Mouse (Mus musculus) T-helper 1 cell (primary cell): ENCODE data around the gene Mapk14.

Experiments
- in situ Hi-C: fragments of 300-600 bp; cut with MboI, MseI; formaldehyde crosslinking; loops from one replicate; pipeline ENCODE4 v1.15.1; 2025; ENCODE audit warnings: high pct_unique_total_duplicates

Gene Mapk14

DNA sequence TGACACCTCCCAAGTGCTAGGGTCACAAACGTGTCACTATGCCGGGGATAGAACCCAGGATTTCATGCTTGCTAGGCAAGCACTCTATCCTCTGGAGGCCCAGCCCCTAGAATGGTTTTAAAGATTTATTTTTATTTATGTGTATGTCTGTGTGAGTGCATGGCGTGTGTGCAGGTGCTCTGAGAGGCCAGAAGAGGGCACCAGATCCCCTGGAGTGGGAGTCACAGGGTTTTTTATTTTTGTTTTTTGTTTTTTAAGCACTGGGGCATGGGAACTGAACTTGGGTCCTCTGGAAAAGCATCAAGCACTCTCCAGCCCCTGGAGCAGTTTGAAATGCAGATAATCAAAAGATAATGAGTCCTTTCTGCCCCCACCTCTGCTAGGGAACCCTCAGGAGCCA lies 85.7 kb downstream of the Mapk14 start:
- in situ Hi-C loops: no loop called here

DNA sequence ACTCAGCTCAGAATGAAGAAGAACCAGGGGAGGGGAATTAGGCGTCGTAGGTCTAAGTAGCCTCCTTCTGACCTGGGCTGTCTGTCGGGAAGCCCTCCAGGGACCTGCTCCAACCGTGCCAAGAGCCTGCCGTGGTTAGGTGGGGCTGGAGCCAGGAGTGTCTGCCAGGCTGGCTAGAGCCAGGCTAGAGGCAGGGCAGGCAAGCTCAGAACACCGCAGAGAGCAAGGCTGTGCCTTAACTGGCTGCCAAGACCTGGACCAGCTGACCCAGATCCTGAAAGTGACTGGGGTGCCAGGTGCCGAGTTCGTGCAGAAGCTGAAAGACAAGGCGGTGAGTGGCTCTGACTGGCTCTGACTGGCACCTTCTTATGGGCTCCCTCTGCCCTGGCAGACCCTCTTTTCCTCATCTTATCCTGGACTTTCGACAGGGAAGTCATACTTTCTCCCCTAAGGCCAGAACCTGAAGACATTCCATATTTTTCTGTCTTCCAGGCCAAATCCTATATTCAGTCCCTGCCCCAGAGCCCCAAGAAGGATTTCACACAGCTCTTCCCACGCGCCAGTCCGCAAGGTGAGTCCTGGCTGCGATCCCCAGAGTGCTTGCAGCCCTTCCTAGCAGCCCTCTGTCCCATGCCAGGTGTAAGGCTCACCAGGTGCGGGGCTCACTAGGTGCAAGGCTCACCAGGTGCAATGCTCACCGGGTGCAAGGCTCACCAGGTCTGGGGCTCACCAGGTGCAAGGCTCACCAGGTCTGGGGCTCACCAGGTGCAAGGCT lies 86.3 kb downstream of the Mapk14 start:
- in situ Hi-C loops: no loop called here

GRCm38 (mm10) chr17:28779735-28780134 lies 88.6 kb downstream of the Mapk14 start:
- in situ Hi-C loops: no loop called here

DNA sequence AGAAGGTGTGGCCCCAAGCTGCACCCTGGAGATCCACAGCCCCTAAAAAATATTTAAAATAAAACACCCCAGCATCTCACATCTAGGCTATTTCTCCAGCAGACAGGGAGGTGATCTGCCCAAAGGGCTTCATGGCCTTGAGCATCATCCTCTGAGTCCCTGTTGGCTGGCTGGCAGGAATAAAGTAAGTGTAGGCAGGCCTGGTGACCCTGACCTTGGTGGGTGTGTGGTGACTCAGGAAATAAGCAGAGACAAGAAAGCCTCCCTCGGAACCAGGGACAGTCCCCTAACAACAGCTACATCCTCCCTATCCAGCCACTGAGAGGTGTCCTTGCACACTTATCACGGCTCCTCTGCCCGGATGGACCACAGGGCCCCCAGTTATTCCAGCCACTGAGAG lies 89.7 kb downstream of the Mapk14 start:
- in situ Hi-C loops: no loop called here

DNA sequence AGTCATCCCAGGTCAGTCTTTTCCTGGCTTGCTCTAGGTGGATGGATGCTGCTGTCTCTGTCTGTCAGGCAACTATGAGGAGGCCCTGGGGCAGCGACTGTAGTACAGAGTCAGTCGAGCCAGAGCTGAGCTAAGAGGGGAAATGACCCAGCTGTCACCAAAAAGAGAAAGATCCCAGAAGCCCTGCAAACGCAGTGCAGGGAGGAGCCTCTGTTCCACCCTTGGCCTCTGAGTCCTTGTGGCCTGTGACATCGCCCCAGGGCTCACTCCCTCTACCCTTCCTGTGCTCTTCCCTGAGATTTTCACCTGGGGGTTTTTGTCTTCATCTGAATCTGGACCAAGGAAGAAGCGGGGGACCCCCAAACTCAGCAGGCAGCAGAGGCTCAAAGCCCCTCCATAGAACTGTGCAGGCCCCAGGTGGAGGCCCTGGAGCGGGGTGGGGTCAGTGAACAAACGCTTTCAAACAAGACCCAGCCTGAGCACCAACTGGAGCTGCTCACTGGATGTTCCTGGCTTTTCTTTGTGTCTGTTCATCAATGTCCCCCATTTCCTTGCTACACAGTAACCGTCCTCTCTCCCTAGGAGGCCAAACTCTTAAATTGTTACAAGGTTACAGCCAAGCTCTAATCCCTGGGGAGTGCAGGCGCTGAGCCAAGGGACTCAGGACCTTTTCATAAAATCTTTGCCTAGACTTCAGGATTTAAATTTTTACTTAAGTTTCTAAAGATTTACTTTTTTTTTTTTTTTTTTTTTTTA lies 90.3 kb downstream of the Mapk14 start:
- in situ Hi-C loops: no loop called here

GRCm38 (mm10) chr17:28785036-28785435 lies 93.9 kb downstream of the Mapk14 start:
- in situ Hi-C loops: no loop called here

DNA sequence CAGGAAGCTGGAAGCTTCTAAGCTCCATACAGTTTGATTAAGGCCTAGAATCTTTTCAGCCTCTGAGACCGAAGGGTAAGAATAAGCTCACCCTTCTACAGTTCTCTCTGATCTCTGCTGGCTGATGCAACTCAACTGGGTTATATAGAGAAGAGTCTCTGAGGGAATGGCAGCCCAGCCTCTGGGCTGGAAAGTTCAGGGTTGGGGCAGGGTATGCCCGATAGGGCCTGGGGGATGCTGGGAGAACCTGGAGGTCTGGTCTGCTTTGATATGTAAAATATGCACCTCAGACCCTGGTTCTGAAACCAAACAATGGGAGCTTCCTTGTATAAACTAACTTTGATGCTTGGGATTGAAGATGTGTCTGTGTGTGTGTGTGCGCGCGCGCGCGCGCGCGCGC lies 96.4 kb downstream of the Mapk14 start:
- in situ Hi-C loops: no loop called here

DNA sequence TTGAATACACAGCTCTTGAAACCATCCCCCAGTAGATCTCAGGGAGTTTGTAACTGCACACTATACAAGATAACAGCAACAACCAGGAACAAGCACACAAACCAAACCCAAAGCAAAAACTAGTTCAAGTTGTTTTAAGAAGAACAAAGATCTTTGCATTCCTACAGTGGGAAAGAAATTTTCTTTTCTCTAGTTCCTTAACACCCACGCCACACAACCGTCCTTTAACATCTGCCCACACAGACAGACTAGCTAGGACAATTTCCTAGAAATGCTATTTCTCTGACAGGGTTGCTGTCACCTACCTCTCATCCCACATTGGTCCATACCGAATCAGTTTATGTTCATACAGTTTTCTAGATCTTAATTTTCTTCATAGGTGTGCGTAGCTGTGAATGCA lies 105.9 kb downstream of the Mapk14 start:
- in situ Hi-C loops: no loop called here
